Mouse (Mus musculus): ENCODE results near the gene Kcnmb4. TPM values are rescaled to one million over a fixed set of nuclear protein-coding genes. Genes with fewer than 3 reads are reported as not detected.
A peak's percentile ranks its signal among the peaks of the same experiment; 100 is the strongest.

Kcnmb4 gene
- total RNA-seq, 2 experiments from 2014 or later: 0.69 to 1.1 TPM

GRCm38 (mm10) chr10:116405011-116405410 is 68.7 kb downstream of the Kcnmb4 start:
- no peak for DNase-seq
- intact Hi-C loops (cut with DNase I): no loop called here

- intact Hi-C loops (cut with DNase I): no loop called here
Measured at GRCm38 (mm10) chr10:116403679-116404078, 70.0 kb downstream of the Kcnmb4 start.

GRCm38 (mm10) chr10:116402742-116403425 is 70.8 kb downstream of the Kcnmb4 start:
- intact Hi-C loops (cut with DNase I): no loop called here

More at GRCm38 (mm10) chr10:116403679-116404078, 70.0 kb downstream of the Kcnmb4 start:
- no peak for DNase-seq

GRCm38 (mm10) chr10:116397973-116398372 is 75.7 kb downstream of the Kcnmb4 start:
- intact Hi-C loops (cut with DNase I): no loop called here

More at GRCm38 (mm10) chr10:116402742-116403425, 70.8 kb downstream of the Kcnmb4 start:
- no peak for DNase-seq

GRCm38 (mm10) chr10:116397573-116397972 is 76.1 kb downstream of the Kcnmb4 start:
- DNase-seq: peak in 1 of 2 experiments; percentile 13
- intact Hi-C loops (cut with DNase I): no loop called here

More at GRCm38 (mm10) chr10:116397973-116398372, 75.7 kb downstream of the Kcnmb4 start:
- DNase-seq: no peak

GRCm38 (mm10) chr10:116396966-116397365 is 76.7 kb downstream of the Kcnmb4 start:
- no peak for DNase-seq
- intact Hi-C loops (cut with DNase I): no loop called here

- no peak for DNase-seq
- intact Hi-C loops (cut with DNase I): no loop called here
Measured at GRCm38 (mm10) chr10:116396279-116396678, 77.4 kb downstream of the Kcnmb4 start.

GRCm38 (mm10) chr10:116394585-116394984 is 79.1 kb downstream of the Kcnmb4 start:
- DNase-seq: no peak
- intact Hi-C loops (cut with DNase I): no loop called here

- intact Hi-C loops (cut with DNase I): no loop called here
- DNase-seq: no peak
Measured at GRCm38 (mm10) chr10:116393790-116394475, 79.7 kb downstream of the Kcnmb4 start.

- intact Hi-C loops (cut with DNase I): no loop called here
- no peak for DNase-seq
Measured at GRCm38 (mm10) chr10:116388840-116389239, 84.8 kb downstream of the Kcnmb4 start.

GRCm38 (mm10) chr10:116386391-116386885 is 87.2 kb downstream of the Kcnmb4 start:
- intact Hi-C loops (cut with DNase I): no loop called here
- DNase-seq: no peak

GRCm38 (mm10) chr10:116384401-116384800 is 89.3 kb downstream of the Kcnmb4 start:
- intact Hi-C loops (cut with DNase I): no loop called here

GRCm38 (mm10) chr10:116382826-116383685 is 90.6 kb downstream of the Kcnmb4 start:
- intact Hi-C loops (cut with DNase I): no loop called here
- DNase-seq: no peak

More at GRCm38 (mm10) chr10:116384401-116384800, 89.3 kb downstream of the Kcnmb4 start:
- no peak for DNase-seq

- no peak for DNase-seq
Measured at GRCm38 (mm10) chr10:116376853-116377252, 96.8 kb downstream of the Kcnmb4 start.

GRCm38 (mm10) chr10:116374111-116374510 is 99.6 kb downstream of the Kcnmb4 start:
- intact Hi-C loops (cut with DNase I): no loop called here
- DNase-seq: no peak

More at GRCm38 (mm10) chr10:116376853-116377252, 96.8 kb downstream of the Kcnmb4 start:
- intact Hi-C loops (cut with DNase I): no loop called here

GRCm38 (mm10) chr10:116370991-116371725 is 102.5 kb downstream of the Kcnmb4 start:
- intact Hi-C loops (cut with DNase I): no loop called here
- no peak for DNase-seq
